Mouse (Mus musculus) retina, adult 2 months (tissue): Measurements from ENCODE around the gene Tmem120b.

ENCODE experiments used
- DNase-seq: peaks from one replicate; pipeline ENCODE4 v3.0.0-alpha.2; 2012; ENCODE audit warnings: low read depth, low spot score

Tmem120b gene

DNA sequence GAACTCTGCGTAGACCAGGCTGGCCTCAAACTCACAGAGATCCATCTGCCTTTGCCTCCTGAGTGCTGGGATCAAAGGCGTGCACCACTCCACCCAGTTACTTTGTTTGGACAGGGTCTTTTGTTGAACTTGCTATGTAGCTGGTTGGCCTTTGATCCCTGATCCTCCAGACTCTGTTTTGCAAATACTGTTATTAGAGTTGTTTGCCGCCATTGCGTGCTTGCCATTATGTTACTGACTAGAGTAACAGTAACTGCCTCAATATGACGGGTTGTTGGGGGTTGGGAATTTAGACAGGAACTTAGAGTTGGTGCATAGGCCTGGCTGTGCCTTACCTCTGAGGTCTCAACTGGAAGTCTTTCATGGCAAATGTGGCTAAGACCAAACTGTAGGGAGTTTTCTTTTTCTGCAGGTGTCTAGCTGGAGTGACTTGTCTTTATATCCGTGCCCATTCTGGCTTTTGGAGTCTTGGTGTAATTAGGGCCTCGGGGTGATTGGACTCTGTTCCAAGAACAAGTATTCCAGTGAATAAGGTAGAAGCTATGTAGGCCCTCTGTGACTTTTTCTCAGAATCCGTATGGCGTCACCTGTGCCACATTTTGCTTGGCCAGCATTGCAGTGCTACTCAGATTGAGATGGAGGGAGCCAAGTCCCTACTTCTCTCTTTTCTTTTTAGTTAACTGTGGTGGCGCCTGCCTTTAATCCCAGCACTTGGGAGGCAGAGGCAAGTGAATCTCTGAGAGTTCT is 22.5 kb downstream of the Tmem120b start:
- DNase-seq: no peak

DNA sequence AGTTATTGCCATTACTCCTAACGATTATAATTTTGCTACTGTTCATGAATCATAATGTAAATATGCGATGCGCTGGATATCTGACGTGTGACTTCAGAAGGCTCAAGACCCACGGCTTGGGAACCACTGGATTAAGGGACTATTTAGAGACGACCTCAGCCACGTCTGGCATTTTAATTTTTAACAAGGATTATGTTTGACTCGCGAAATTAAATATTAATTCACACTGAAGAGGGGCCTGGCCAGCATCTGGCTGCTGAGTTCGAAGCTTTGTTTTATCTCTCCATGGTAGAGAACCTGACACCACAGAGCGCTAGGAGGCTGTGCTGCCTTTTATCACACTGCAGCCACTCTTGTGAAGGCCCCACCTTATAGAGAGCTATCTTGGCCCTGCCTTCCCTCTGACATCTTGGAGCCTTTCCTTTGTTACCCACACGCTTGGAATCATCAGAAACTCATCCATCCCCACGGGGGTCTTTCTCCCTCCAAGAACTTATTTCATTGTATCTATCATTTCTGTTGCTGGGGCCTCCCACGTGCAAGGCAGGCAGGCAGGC is 24.9 kb downstream of the Tmem120b start:
- DNase-seq: no peak

DNA sequence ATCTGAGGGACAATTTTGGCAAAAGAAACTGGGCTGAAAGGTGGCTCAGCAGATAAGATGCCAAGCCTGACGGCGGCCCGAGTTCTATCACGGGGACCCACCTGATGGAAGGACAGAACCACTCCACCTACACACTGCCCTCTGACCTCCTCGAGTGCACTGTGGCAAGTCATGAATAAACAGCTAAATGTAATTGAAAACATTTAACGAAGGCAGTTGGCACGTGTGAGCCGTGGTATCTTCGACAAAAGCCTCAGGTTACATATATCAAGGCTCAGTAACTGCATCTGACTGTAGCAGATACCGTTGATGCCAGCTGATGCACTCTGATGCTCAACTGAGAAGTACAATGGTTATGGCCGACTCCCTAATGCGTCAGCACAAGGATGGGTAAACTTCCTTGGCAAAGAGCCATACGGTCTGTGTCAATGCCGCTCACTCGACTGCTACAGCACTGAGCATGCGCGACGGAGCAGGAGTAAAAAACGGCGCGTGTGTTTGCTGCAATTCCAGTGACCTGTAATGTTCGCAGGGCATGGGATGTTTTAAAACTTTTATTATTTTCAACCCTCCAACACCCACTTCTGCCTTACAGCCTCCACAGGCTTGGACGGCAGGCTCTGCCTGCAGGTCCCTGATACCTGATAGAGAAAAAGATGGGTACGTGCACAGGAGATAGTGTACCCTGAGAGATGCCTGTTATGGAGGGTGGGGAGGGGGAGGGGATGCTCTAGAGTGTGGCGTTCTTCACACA is 26.2 kb downstream of the Tmem120b start:
- DNase-seq: no peak

DNA sequence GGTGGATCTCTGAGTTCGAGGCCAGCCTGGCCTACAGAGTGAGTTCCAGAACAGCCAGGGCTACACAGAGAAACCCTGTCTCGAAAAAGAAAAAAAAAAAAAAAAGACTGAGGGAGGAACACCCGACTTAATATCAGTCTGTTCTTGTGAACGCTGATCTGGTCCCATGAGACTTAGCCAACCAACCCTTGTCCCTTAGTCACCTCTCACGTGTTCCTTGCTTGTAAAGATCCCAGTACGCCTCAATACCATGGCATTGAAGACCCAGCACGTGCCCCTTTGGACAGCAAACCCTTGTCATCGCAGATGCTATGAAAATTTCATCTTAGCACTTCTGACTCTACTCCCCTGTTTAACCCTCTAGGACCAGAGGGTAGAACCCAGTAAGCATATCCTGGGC is 28.1 kb downstream of the Tmem120b start:
- no peak for DNase-seq

- DNase-seq: no peak
Measured at GRCm38 (mm10) chr5:123098487-123098886, 30.3 kb downstream of the Tmem120b start.

DNA sequence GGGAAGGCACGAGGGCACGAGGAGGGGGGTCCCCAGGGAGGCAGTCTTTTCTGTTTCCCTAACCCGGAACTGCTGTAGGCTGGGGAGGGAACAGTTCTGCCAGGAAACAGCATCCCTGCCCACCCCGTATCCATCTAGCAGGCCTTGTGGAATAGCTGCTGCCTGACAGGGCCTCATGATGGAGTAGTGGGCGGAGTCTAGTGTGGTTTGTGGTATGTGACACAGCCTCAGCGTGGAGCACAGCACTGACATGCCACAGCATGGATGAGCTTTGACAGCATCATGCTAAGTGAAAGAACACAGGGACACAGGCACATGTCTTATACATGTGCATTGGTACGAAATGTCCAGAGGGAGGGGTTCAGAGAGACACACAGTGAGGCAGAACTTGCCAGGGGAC is 34.2 kb downstream of the Tmem120b start:
- no peak for DNase-seq

DNA sequence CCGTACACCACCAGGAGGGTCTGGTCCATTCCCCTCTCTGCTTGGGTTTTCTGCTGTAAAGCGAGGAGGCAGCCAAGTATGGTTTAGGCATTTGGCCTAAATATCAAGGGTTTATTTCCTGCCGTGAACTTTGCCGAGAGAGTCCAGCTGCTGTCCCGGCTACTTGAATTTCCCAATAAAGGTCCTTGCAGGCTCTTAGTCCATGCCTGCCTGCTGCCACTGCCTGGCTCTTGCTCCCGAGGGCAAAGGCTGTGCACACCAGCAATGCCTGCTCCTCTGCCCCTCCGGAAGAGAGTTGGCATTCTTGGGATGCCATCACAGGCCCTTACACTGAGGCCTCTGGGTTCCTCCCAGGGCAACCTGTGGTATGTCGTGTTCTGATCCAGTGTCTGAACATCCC is 35.3 kb downstream of the Tmem120b start:
- DNase-seq: no peak

- DNase-seq: no peak
Measured at GRCm38 (mm10) chr5:123104769-123105168, 36.6 kb downstream of the Tmem120b start.

- peak; percentile 16 for DNase-seq
Measured at GRCm38 (mm10) chr5:123109452-123110203, 41.4 kb downstream of the Tmem120b start.

DNA sequence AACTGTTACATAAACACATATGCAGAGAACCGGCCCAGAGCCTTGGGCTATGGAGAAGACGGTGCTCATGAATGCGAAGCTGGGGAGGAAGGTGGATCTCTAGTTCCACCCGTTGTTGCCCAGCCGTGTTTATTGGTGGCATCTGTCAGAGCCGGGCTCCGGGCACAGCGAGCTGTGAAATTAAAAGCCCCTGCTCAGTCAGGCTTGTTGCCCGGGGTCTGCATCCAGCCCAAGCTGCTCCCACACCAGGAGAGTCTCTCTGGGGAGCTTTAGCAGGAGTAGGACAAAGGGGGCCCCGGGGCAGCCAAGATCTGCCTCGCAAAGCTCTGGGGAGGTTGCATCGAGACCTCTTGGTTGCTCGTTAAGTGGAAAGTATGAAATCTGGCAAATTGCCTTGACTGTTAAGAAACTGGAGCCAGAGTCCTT is 42.1 kb downstream of the Tmem120b start:
- no peak for DNase-seq

- no peak for DNase-seq
Measured at GRCm38 (mm10) chr5:123114109-123114508, 45.9 kb downstream of the Tmem120b start.

- no peak for DNase-seq
Measured at GRCm38 (mm10) chr5:123114924-123115323, 46.7 kb downstream of the Tmem120b start.

GRCm38 (mm10) chr5:123116080-123116479 is 47.9 kb downstream of the Tmem120b start:
- DNase-seq: no peak

GRCm38 (mm10) chr5:123117257-123117656 is 49.0 kb downstream of the Tmem120b start:
- DNase-seq: no peak

GRCm38 (mm10) chr5:123117773-123118172 is 49.6 kb downstream of the Tmem120b start:
- no peak for DNase-seq

GRCm38 (mm10) chr5:123118826-123119225 is 50.6 kb downstream of the Tmem120b start:
- no peak for DNase-seq

- no peak for DNase-seq
Measured at GRCm38 (mm10) chr5:123120624-123121215, 52.5 kb downstream of the Tmem120b start.

- no peak for DNase-seq
Measured at GRCm38 (mm10) chr5:123122181-123122580, 54.0 kb downstream of the Tmem120b start.

- DNase-seq: no peak
Measured at GRCm38 (mm10) chr5:123125105-123125504, 56.9 kb downstream of the Tmem120b start.

DNA sequence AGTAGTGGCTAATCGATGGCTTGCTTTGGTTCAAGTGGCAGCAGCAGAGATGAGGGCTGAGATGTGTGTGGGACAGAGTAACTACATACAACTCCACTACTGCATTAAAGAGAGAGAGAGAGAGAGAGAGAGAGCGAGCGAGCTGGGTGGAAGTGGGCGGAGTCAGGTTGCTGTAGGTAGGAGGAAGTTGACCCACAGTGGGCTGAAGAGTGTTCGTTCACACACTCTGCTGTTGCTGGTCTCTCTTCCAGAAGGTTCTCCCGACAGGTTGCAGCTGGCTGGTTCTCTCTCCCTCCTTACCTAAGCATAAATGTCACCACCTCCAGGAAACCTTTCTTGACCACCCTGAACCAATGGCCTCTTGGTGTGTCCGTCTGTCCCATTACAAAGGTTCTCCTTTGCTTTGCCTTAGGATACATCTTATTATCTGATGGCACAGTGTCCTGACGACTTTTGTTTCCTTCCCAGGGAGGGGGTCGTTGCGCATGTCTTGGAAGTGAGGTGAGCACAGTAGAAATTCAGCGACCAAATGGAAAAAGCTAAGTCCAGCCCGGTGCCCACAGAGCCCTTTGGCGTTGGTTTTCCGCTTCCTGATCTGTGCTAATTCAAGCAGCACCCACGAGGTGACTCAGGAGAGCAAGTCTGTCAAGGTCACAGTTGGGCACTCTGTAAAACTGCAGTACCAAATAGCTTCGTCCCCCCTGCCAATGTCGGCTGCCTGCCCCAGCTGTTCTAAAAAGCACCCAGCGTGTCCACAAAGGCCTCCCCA is 57.6 kb downstream of the Tmem120b start:
- DNase-seq: no peak

- DNase-seq: no peak
Measured at GRCm38 (mm10) chr5:123127031-123127430, 58.8 kb downstream of the Tmem120b start.
